Comparison of ENCODE assay signal across 9 mouse cellular contexts in genomic region chr17:64397254-64397897, GRCm38 (mm10).
DNase-seq lines count a peak whose midpoint lies in the region; ATAC-seq lines count a peak whose summit lies in the region.
"Had no signal": no experiment of that assay in that cellular context is flagged by ENCODE, and none has a peak within 500 bp of the region (broad histone marks: within the 10 kb centered on the region; RNA-seq: fewer than 3 reads in every experiment).

No protein-coding gene starts in this region.

- no peak overlapping the region for H3K9ac ChIP-seq in midbrain, embryonic 14.5 days (replicated peaks; ENCODE audit: low read length)
- H3K9ac ChIP-seq in midbrain, embryonic 13.5 days (replicated peaks) = no peak overlapping the region
- no peak overlapping the region for H3K9ac ChIP-seq in limb, embryonic 13.5 days
- H3K9ac ChIP-seq in neural tube, embryonic 15.5 days (replicated peaks) = no peak overlapping the region

- 54% methylated on average over 12 of the region's 12 CpGs for WGBS in midbrain, embryonic 14.5 days
- WGBS in midbrain, embryonic 13.5 days = 58% methylated on average over 12 of the region's 12 CpGs
- WGBS in limb, embryonic 13.5 days = 34% methylated on average over 12 of the region's 12 CpGs
- WGBS in neural tube, embryonic 15.5 days = 51% methylated on average over 12 of the region's 12 CpGs

- intact Hi-C loops in left cerebral cortex, postnatal 14 days (cut with DNase I) = no loop called here

- no peaks in the 10 kb centered on the region for H3K9me3 ChIP-seq in midbrain, embryonic 14.5 days (ENCODE audit: control insufficient read depth, low read length)
- no peaks in the 10 kb centered on the region for H3K9me3 ChIP-seq in midbrain, embryonic 13.5 days
- H3K9me3 ChIP-seq in limb, embryonic 13.5 days = no peaks in the 10 kb centered on the region
- no peaks in the 10 kb centered on the region for H3K9me3 ChIP-seq in neural tube, embryonic 15.5 days (replicated peaks)

- no peak overlapping the region for H3K4me3 ChIP-seq in midbrain, embryonic 14.5 days (replicated peaks; ENCODE audit: low read depth, low read length)
- H3K4me3 ChIP-seq in midbrain, embryonic 13.5 days (replicated peaks) = no peak overlapping the region
- peak overlapping the region; percentile 22; the same call in 1 of the 2 replicates for H3K4me3 ChIP-seq in limb, embryonic 13.5 days
- no peak overlapping the region for H3K4me3 ChIP-seq in neural tube, embryonic 15.5 days (replicated peaks)

- DNase-seq in midbrain, embryonic 14.5 days = peak; percentile 15
- no peak for DNase-seq in spleen, postnatal 14 days (ENCODE audit: low spot score in 2 of 2)
- DNase-seq in left cerebral cortex, postnatal 14 days (ENCODE audit: low spot score in 2 of 2) = no peak
- no peak for DNase-seq in gastrocnemius, postnatal 10 days
- DNase-seq: layer of hippocampus, postnatal 36 days had no signal

- no peaks in the 10 kb centered on the region for H3K36me3 ChIP-seq in midbrain, embryonic 14.5 days (ENCODE audit: control insufficient read depth, insufficient read depth, low read length)
- no peaks in the 10 kb centered on the region for H3K36me3 ChIP-seq in midbrain, embryonic 13.5 days
- no peaks in the 10 kb centered on the region for H3K36me3 ChIP-seq in limb, embryonic 13.5 days
- no peaks in the 10 kb centered on the region for H3K36me3 ChIP-seq in neural tube, embryonic 15.5 days

- no peaks in the 10 kb centered on the region for H3K27me3 ChIP-seq in midbrain, embryonic 14.5 days (ENCODE audit: control insufficient read depth, insufficient read depth, low read length)
- no peaks in the 10 kb centered on the region for H3K27me3 ChIP-seq in midbrain, embryonic 13.5 days
- no peaks in the 10 kb centered on the region; the same call in 1 of the 2 replicates for H3K27me3 ChIP-seq in limb, embryonic 13.5 days
- no peaks in the 10 kb centered on the region for H3K27me3 ChIP-seq in neural tube, embryonic 15.5 days (replicated peaks)

- no peaks in the 10 kb centered on the region for H3K4me1 ChIP-seq in midbrain, embryonic 14.5 days (ENCODE audit: control insufficient read depth, insufficient read depth, low read length)
- no peaks in the 10 kb centered on the region for H3K4me1 ChIP-seq in midbrain, embryonic 13.5 days (replicated peaks)
- H3K4me1 ChIP-seq in limb, embryonic 13.5 days = peaks cover 10% of the 10 kb centered on the region
- peaks cover 9% of the 10 kb centered on the region; the same call in 1 of the 2 replicates for H3K4me1 ChIP-seq in neural tube, embryonic 15.5 days

- H3K27ac ChIP-seq in midbrain, embryonic 14.5 days (replicated peaks; ENCODE audit: low read depth, low read length) = no peak overlapping the region
- no peak overlapping the region for H3K27ac ChIP-seq in midbrain, embryonic 13.5 days
- H3K27ac ChIP-seq in limb, embryonic 13.5 days = no peak overlapping the region
- H3K27ac ChIP-seq in neural tube, embryonic 15.5 days (replicated peaks) = 0 out of 2 replicates have a peak overlapping the region, but pooled peaks have one; percentile 3

- no peak for ATAC-seq in midbrain, embryonic 14.5 days (ENCODE audit: low FRiP score, low TSS enrichment)
- ATAC-seq in midbrain, embryonic 13.5 days = no peak
- peak; percentile 46 to 57 for ATAC-seq in hematopoietic stem cell, adult 5-6 weeks (replicated peaks in 1 of 2; ENCODE audit: insufficient read depth in 1 of 2, low FRiP score in 2 of 2, low TSS enrichment in 1 of 2, low read depth in 1 of 2, poor library complexity in 2 of 2, severe bottlenecking in 2 of 2)
- ATAC-seq in limb, embryonic 13.5 days (ENCODE audit: low FRiP score, low read depth) = no peak
- ATAC-seq in neural tube, embryonic 15.5 days (ENCODE audit: low FRiP score) = no peak

- H3K4me2 ChIP-seq in midbrain, embryonic 14.5 days (ENCODE audit: low read length) = no peak overlapping the region
- H3K4me2 ChIP-seq in midbrain, embryonic 13.5 days (replicated peaks) = no peak overlapping the region
- peak overlapping the region; percentile 52 for H3K4me2 ChIP-seq in limb, embryonic 13.5 days (replicated peaks)
- peak overlapping the region; percentile 26 for H3K4me2 ChIP-seq in neural tube, embryonic 15.5 days

Comparison
In these comparisons a context has a peak if more than half of its experiments do, and no peak if none do; other contexts are left out.
1. ATAC-seq: peak in hematopoietic stem cell, adult 5-6 weeks (2 of 2); none in midbrain, embryonic 14.5 days (single experiment), midbrain, embryonic 13.5 days (single experiment), limb, embryonic 13.5 days (single experiment) and neural tube, embryonic 15.5 days (single experiment).
2. H3K4me2 ChIP-seq: peak in limb, embryonic 13.5 days (single experiment) and neural tube, embryonic 15.5 days (single experiment); none in midbrain, embryonic 14.5 days (single experiment) and midbrain, embryonic 13.5 days (single experiment).